Mouse (Mus musculus) hindbrain, embryonic 15.5 days (tissue): ENCODE results near the gene Tiam2. TPM values are rescaled to one million over a fixed set of nuclear protein-coding genes. Genes with fewer than 3 reads are reported as not detected.
A peak's percentile ranks its signal among the peaks of the same experiment; 100 is the strongest.
"Not testable (repeated sequence)": the region's sequence is repeated elsewhere in the genome, so short reads cannot be mapped to it uniquely, and the experiment has no call there.

Source experiments
- ATAC-seq: fragments of 200-750 bp; cut with Nextera tagmentation; 2 replicates; pipeline ENCODE4 v1.8.0; 2017; ENCODE audit warnings: low read depth, moderate number of reproducible peaks, moderate TSS enrichment; ENCODE audit not compliant: low FRiP score
- H3K27ac ChIP-seq: fragments of 300-500 bp; sonication (generic); replicated peaks from 2 replicates; pipeline ENCODE4 v1.5.1; 2015; ENCODE audit warnings: mild to moderate bottlenecking, inconsistent platforms
- H3K27me3 ChIP-seq: fragments of 300-500 bp; sonication (generic); 2 replicates; pipeline ENCODE4 v1.6.1; 2015; ENCODE audit warnings: control low read depth, inconsistent platforms
- H3K36me3 ChIP-seq: fragments of 300-500 bp; sonication (generic); 2 replicates; pipeline ENCODE4 v1.6.1; 2015; ENCODE audit warnings: control low read depth, inconsistent platforms
- H3K4me1 ChIP-seq: fragments of 300-500 bp; sonication (generic); replicated peaks from 2 replicates; pipeline ENCODE4 v1.6.1; 2015; ENCODE audit warnings: control low read depth, inconsistent platforms
- H3K4me2 ChIP-seq: fragments of 300-500 bp; sonication (generic); 2 replicates; pipeline ENCODE4 v1.6.1; 2015; ENCODE audit warnings: moderate library complexity, mild to moderate bottlenecking, inconsistent platforms
- H3K4me3 ChIP-seq: fragments of 300-500 bp; sonication (generic); 2 replicates; pipeline ENCODE4 v1.5.1; 2015; ENCODE audit warnings: mild to moderate bottlenecking, inconsistent platforms
- H3K9ac ChIP-seq: fragments of 300-500 bp; sonication (generic); 2 replicates; pipeline ENCODE4 v1.6.1; 2015; ENCODE audit warnings: inconsistent platforms
- H3K9me3 ChIP-seq: fragments of 300-500 bp; sonication (generic); 2 replicates; pipeline ENCODE4 v1.6.1; 2016; ENCODE audit warnings: control low read depth, inconsistent platforms
- WGBS: fragments of 180-500 bp; shearing (Covaris S2); methylation state at CpG from one replicate; pipeline ENCODE4 v1.1.7; 2015; 5-methylcytosine and 5-hydroxymethylcytosine counted together
- polyA plus RNA-seq: library from polyadenylated mRNA; unstranded; fragments of >200 nt; fragmentation: Nextera tagmentation; extraction: Ambion mirVana; gene quantifications from 2 replicates; pipeline ENCODE4 v1.2.1, GENCODE M21; 2015

The Tiam2 gene
- polyA plus RNA-seq, 1 experiment from 2014 or later, result 7.3 TPM

- Histone ChIP-seq H3K27ac (no peak overlapping the region), H3K4me3 (no peak overlapping the region), H3K36me3 (no peaks in the 10 kb centered on the region), H3K27me3 (no peaks in the 10 kb centered on the region), H3K9me3 (no peaks in the 10 kb centered on the region), H3K9ac (no peak overlapping the region), H3K4me1 (peaks cover 11% of the 10 kb centered on the region; the same call in 1 of the 2 replicates), H3K4me2 (no peak overlapping the region)
- WGBS, result 81% methylated on average over 2 of the region's 2 CpGs
- no peak for ATAC-seq
Observed at GRCm38 (mm10) chr17:3347800-3348199, 21.4 kb downstream of the Tiam2 start.

- no peaks in the 10 kb centered on the region for H3K36me3 ChIP-seq
- no peaks in the 10 kb centered on the region for H3K27me3 ChIP-seq
- no peak overlapping the region for H3K4me3 ChIP-seq
- peaks cover 11% of the 10 kb centered on the region; the same call in 1 of the 2 replicates for H3K4me1 ChIP-seq
- ATAC-seq, result no peak
- no peak overlapping the region for H3K27ac ChIP-seq
- 91% methylated on average over 5 of the region's 5 CpGs for WGBS
- no peaks in the 10 kb centered on the region for H3K9me3 ChIP-seq
- H3K4me2 ChIP-seq, result no peak overlapping the region
- no peak overlapping the region for H3K9ac ChIP-seq
Observed at GRCm38 (mm10) chr17:3349331-3349730, 23.0 kb downstream of the Tiam2 start.

GRCm38 (mm10) chr17:3349939-3350338 is 23.6 kb downstream of the Tiam2 start:
- Histone ChIP-seq H3K4me2 (no peak overlapping the region), H3K36me3 (no peaks in the 10 kb centered on the region), H3K27ac (no peak overlapping the region), H3K4me3 (no peak overlapping the region), H3K9ac (no peak overlapping the region), H3K9me3 (no peaks in the 10 kb centered on the region), H3K27me3 (no peaks in the 10 kb centered on the region), H3K4me1 (0 out of 2 replicates have a peak, but pooled peaks cover 7% of the 10 kb centered on the region)
- WGBS, result 82% methylated on average over 12 of the region's 12 CpGs
- no peak for ATAC-seq

- Histone ChIP-seq H3K4me3 (no peak overlapping the region), H3K27ac (no peak overlapping the region), H3K4me2 (no peak overlapping the region), H3K9me3 (no peaks in the 10 kb centered on the region), H3K27me3 (no peaks in the 10 kb centered on the region), H3K36me3 (no peaks in the 10 kb centered on the region), H3K9ac (no peak overlapping the region), H3K4me1 (0 out of 2 replicates have a peak, but pooled peaks cover 3% of the 10 kb centered on the region)
- 84% methylated on average over 4 of the region's 4 CpGs for WGBS
- no peak for ATAC-seq
Observed at GRCm38 (mm10) chr17:3350405-3350804, 24.0 kb downstream of the Tiam2 start.

- Histone ChIP-seq H3K4me2 (no peak overlapping the region), H3K4me3 (no peak overlapping the region), H3K9me3 (no peaks in the 10 kb centered on the region), H3K27ac (no peak overlapping the region), H3K4me1 (no peaks in the 10 kb centered on the region), H3K27me3 (no peaks in the 10 kb centered on the region), H3K36me3 (no peaks in the 10 kb centered on the region), H3K9ac (no peak overlapping the region)
- 67% methylated on average over 4 of the region's 4 CpGs for WGBS
- no peak for ATAC-seq
Observed at GRCm38 (mm10) chr17:3351668-3352067, 25.3 kb downstream of the Tiam2 start.

- not testable (repeated sequence) for H3K9me3 ChIP-seq, H3K4me1 ChIP-seq, ATAC-seq, H3K4me2 ChIP-seq, H3K9ac ChIP-seq, H3K27me3 ChIP-seq, H3K27ac ChIP-seq, H3K36me3 ChIP-seq, H3K4me3 ChIP-seq
- 98% methylated on average over 10 of the region's 10 CpGs for WGBS
Observed at GRCm38 (mm10) chr17:3353141-3353540, 26.8 kb downstream of the Tiam2 start.

GRCm38 (mm10) chr17:3354856-3355255 is 28.5 kb downstream of the Tiam2 start:
- H3K4me3 ChIP-seq, result no peak overlapping the region
- no peak overlapping the region for H3K27ac ChIP-seq
- no peak overlapping the region for H3K4me2 ChIP-seq
- H3K27me3 ChIP-seq, result no peaks in the 10 kb centered on the region
- ATAC-seq, result no peak
- no peaks in the 10 kb centered on the region for H3K9me3 ChIP-seq
- H3K4me1 ChIP-seq, result no peaks in the 10 kb centered on the region
- H3K9ac ChIP-seq, result no peak overlapping the region
- no peaks in the 10 kb centered on the region for H3K36me3 ChIP-seq
- WGBS, result 55% methylated on average over 3 of the region's 3 CpGs

GRCm38 (mm10) chr17:3356633-3357365 is 30.4 kb downstream of the Tiam2 start:
- ATAC-seq, result no peak
- no peak overlapping the region for H3K9ac ChIP-seq
- H3K4me3 ChIP-seq, result no peak overlapping the region
- no peak overlapping the region for H3K4me2 ChIP-seq
- WGBS, result 76% methylated on average over 8 of the region's 8 CpGs
- H3K36me3 ChIP-seq, result no peaks in the 10 kb centered on the region
- H3K27ac ChIP-seq, result no peak overlapping the region
- no peaks in the 10 kb centered on the region for H3K4me1 ChIP-seq
- no peaks in the 10 kb centered on the region for H3K9me3 ChIP-seq
- H3K27me3 ChIP-seq, result no peaks in the 10 kb centered on the region

GRCm38 (mm10) chr17:3360236-3360635 is 33.9 kb downstream of the Tiam2 start:
- Histone ChIP-seq H3K9ac (no peak overlapping the region), H3K4me1 (peaks cover 7% of the 10 kb centered on the region; the same call in 1 of the 2 replicates), H3K4me2 (no peak overlapping the region), H3K27me3 (no peaks in the 10 kb centered on the region), H3K36me3 (no peaks in the 10 kb centered on the region), H3K27ac (no peak overlapping the region), H3K9me3 (no peaks in the 10 kb centered on the region), H3K4me3 (no peak overlapping the region)
- no peak for ATAC-seq
- 16% methylated on average over 1 of the region's 1 CpGs for whole genome bisulfite sequencing

- ATAC-seq, result no peak
- WGBS, result 84% methylated on average over 2 of the region's 2 CpGs
- H3K27me3 ChIP-seq, result no peaks in the 10 kb centered on the region
Observed at GRCm38 (mm10) chr17:3361751-3362150, 35.4 kb downstream of the Tiam2 start.

GRCm38 (mm10) chr17:3363216-3363615 is 36.8 kb downstream of the Tiam2 start:
- Histone ChIP-seq H3K9me3 (no peaks in the 10 kb centered on the region), H3K4me1 (peaks cover 7% of the 10 kb centered on the region; the same call in 1 of the 2 replicates), H3K4me2 (no peak overlapping the region), H3K27me3 (no peaks in the 10 kb centered on the region), H3K4me3 (no peak overlapping the region), H3K36me3 (no peaks in the 10 kb centered on the region), H3K9ac (no peak overlapping the region), H3K27ac (no peak overlapping the region)
- ATAC-seq, result no peak
- 41% methylated on average over 2 of the region's 2 CpGs for WGBS

More at GRCm38 (mm10) chr17:3361751-3362150, 35.4 kb downstream of the Tiam2 start:
- Histone ChIP-seq H3K4me2 (no peak overlapping the region), H3K27ac (peak overlapping the region; percentile 42; the same call in 1 of the 2 replicates), H3K9me3 (no peaks in the 10 kb centered on the region), H3K4me3 (no peak overlapping the region), H3K4me1 (peaks cover 7% of the 10 kb centered on the region; the same call in 1 of the 2 replicates), H3K9ac (no peak overlapping the region), H3K36me3 (no peaks in the 10 kb centered on the region)

- ATAC-seq, result no peak
- H3K9me3 ChIP-seq, result no peaks in the 10 kb centered on the region
- no peaks in the 10 kb centered on the region for H3K27me3 ChIP-seq
- no peaks in the 10 kb centered on the region for H3K36me3 ChIP-seq
- peaks cover 7% of the 10 kb centered on the region; the same call in 1 of the 2 replicates for H3K4me1 ChIP-seq
- no peak overlapping the region for H3K27ac ChIP-seq
- H3K9ac ChIP-seq, result no peak overlapping the region
- 85% methylated on average over 3 of the region's 3 CpGs for WGBS
- no peak overlapping the region for H3K4me3 ChIP-seq
- no peak overlapping the region for H3K4me2 ChIP-seq
Observed at GRCm38 (mm10) chr17:3366741-3367140, 40.4 kb downstream of the Tiam2 start.
